ENCODE assay signal across 9 mouse cellular contexts in genomic region chr2:163340263-163340662, GRCm38 (mm10). TPM values are rescaled to one million over a fixed set of nuclear protein-coding genes. Genes with fewer than 3 reads are reported as not detected.
DNase-seq lines count a peak whose midpoint lies in the region; ATAC-seq lines count a peak whose summit lies in the region.
"Had no signal": no experiment of that assay in that cellular context is flagged by ENCODE, and none has a peak within 500 bp of the region (broad histone marks: within the 10 kb centered on the region; RNA-seq: fewer than 3 reads in every experiment).

No protein-coding gene starts in this region.

- H3K4me2 ChIP-seq in limb, embryonic 13.5 days (replicated peaks), result no peak overlapping the region

- ATAC-seq in limb, embryonic 13.5 days (ENCODE audit: low FRiP score, low read depth), result peak; percentile 46; the same call in 1 of the 2 replicates

- no peaks in the 10 kb centered on the region; the same call in 1 of the 2 replicates for H3K9me3 ChIP-seq in limb, embryonic 13.5 days

- peaks cover 75% of the 10 kb centered on the region for H3K27me3 ChIP-seq in limb, embryonic 13.5 days

- peak; percentile 48 to 81 for DNase-seq in spleen, postnatal 4 days (ENCODE audit: low spot score in 2 of 2)
- DNase-seq in spleen, adult 12 weeks (ENCODE audit: low spot score), result no peak
- peak; percentile 86 to 88 for DNase-seq in cerebellum, postnatal 10 days
- peak; percentile 44 to 58 for DNase-seq in gastrocnemius, adult 8-10 months (ENCODE audit: low spot score in 2 of 2)
- peak; percentile 62 for DNase-seq in kidney, adult 18-20 months
- DNase-seq in neural tube, embryonic 10.5 days (ENCODE audit: extremely low spot score, low spot score), result peak; percentile 78
- peak; percentile 81 for DNase-seq in thymus, postnatal 4 days

- WGBS in limb, embryonic 13.5 days, result 25% methylated on average over 9 of the region's 9 CpGs

- no peak overlapping the region for H3K9ac ChIP-seq in limb, embryonic 13.5 days

- no peak overlapping the region for H3K4me3 ChIP-seq in limb, embryonic 13.5 days
- H3K4me3 ChIP-seq: erythroblast, embryonic 14.5 days had no signal

- H3K27ac ChIP-seq in limb, embryonic 13.5 days, result no peak overlapping the region

- peaks cover 10% of the 10 kb centered on the region for H3K4me1 ChIP-seq in limb, embryonic 13.5 days

- no peaks in the 10 kb centered on the region for H3K36me3 ChIP-seq in limb, embryonic 13.5 days

RNA-seq across cellular contexts. Expression of gene Jph2, which starts 57.5 kb away (rescaled TPM):
- 100 to 1,000 TPM; 459 to 572 (median 513) TPM for total RNA-seq in gastrocnemius, adult 8-10 months (2022)
- polyA plus RNA-seq in limb, embryonic 13.5 days (2015; fragmentation: Nextera tagmentation; extraction: Ambion mirVana), result 2.4 and 2.7 TPM in 2 replicates
- polyA plus RNA-seq: erythroblast, embryonic 14.5 days had no signal
